Mouse (Mus musculus): ENCODE results near the gene Pex11b. TPM values are rescaled to one million over a fixed set of nuclear protein-coding genes. Genes with fewer than 3 reads are reported as not detected.
A peak's percentile ranks its signal among the peaks of the same experiment; 100 is the strongest.
"Not testable (repeated sequence)": the region's sequence is repeated elsewhere in the genome, so short reads cannot be mapped to it uniquely, and the experiment has no call there.

The Pex11b gene
- total and polyA plus RNA-seq, 3 experiments = 31.8 to 48.4 (median 42.3) TPM

- DNase-seq = no peak
Measured at GRCm38 (mm10) chr3:96617941-96618340, 17.2 kb upstream of the Pex11b start.

GRCm38 (mm10) chr3:96623201-96623600, 12.0 kb upstream of the Pex11b start:
- no peak for DNase-seq

- DNase-seq = peak; percentile 96
Measured at GRCm38 (mm10) chr3:96629729-96630600, 5.2 kb upstream of the Pex11b start, which contains the start of gene Rbm8a. TSS of gene Rbm8a (plus strand) at chr3:96629933.

GRCm38 (mm10) chr3:96632058-96632457, 3.1 kb upstream of the Pex11b start:
- no peak for DNase-seq

GRCm38 (mm10) chr3:96634015-96634414, 1.2 kb upstream of the Pex11b start:
- DNase-seq = no peak

DNA sequence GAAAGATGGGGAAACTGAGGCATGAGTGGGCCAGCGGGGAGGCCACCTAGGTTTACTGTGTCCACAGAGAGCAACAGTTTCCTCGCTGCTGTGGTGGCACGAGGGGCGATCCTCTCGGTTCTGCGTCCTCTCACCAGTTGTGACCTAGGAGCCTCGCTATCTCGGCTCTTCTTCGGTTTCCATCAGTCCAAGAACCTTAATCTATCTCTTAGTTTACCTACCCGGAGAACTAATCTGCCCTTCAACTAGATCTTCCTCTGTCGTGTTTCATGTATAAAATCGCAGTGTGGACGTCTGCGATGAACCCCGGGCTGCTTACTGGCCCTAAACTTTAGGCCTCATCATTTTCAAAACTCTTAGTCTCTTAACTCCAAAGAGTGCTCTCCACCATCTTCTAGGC, 730 bp downstream of the Pex11b start:
- no peak for DNase-seq

DNA sequence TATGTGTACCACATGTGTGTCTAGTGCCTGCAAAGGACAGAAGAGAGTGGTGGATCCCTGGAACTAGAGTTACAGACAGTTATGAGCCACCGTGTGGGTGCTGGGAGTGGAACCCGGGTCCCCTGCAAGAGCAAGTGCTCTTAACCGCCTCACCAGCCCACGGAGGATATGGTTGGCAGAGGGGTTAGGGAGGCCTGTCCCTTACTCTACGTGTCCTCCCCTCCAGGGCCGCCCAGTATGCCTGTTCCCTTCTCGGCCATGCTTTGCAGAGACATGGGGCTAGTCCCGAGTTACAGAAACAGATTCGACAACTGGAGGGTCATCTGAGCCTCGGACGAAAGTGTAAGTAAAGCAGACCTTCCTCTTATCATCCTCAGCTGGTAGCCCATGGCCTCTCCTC, 1.3 kb downstream of the Pex11b start:
- DNase-seq = no peak

GRCm38 (mm10) chr3:96639219-96639618, 4.0 kb downstream of the Pex11b start:
- peak; percentile 68 for DNase-seq

GRCm38 (mm10) chr3:96645018-96645649, 10.0 kb downstream of the Pex11b start, which contains the start of gene Itga10:
TSS of gene Itga10 (plus strand) at chr3:96645584.
- peak; percentile 25 for DNase-seq

DNA sequence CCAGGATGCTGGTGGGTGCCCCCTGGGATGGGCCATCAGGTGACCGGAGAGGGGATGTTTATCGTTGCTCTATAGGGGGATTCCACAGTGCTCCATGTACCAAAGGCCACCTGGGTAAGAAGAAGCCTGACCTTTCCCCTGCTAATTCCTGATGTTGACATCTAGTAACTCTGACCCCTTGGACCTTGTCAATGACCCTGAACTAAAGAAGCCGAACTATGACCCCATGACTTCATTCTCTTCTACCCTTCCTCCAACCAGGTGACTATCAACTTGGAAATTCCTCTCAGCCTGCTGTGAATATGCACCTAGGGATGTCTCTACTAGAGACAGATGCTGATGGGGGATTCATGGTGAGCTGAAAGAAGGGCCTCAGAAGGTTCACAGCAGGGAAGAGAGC, 12.2 kb downstream of the Pex11b start:
- DNase-seq = no peak

GRCm38 (mm10) chr3:96660901-96661300, 25.7 kb downstream of the Pex11b start:
- no peak for DNase-seq

- no peak for DNase-seq
Measured at GRCm38 (mm10) chr3:96662731-96663316, 27.6 kb downstream of the Pex11b start.

DNA sequence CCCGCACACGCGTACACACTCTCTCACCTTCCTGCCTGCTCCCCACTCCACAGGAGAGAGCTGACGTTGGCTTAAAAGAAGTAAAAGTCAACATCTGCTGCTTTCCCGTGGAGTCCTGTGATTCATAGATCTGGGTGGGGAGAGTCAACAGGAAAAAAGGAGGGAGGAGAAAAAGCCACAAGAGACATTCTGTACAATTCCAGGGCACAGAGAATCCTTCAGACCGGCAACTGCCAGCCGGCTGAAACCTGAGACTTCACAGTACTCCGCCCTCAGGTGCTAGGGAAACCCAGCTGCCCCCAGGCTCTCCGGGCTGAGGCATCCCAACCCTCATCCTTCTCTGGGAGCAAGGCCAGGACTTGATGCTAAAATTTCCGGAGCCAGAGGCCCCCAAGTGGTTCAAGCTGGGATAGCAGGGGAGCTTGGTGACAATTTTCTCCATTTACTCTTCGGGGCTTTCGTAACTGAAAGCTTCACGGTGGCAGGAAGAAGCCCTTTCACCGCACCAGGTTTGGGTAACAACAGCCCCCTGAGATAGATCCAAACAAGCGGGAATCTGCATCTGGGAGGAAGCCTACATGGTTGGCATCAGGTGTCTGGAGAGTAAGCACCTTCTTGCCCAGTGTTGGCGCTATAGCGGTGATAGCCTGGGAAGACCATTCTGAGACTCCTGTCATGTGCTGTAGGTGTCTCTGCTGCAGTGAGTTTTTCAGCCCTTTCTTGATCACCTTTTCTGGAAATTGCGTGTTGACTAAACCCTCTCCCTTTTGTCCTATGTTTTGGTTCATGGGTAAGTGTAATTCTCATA, 28.5 kb downstream of the Pex11b start:
- peak; percentile 85 for DNase-seq

DNA sequence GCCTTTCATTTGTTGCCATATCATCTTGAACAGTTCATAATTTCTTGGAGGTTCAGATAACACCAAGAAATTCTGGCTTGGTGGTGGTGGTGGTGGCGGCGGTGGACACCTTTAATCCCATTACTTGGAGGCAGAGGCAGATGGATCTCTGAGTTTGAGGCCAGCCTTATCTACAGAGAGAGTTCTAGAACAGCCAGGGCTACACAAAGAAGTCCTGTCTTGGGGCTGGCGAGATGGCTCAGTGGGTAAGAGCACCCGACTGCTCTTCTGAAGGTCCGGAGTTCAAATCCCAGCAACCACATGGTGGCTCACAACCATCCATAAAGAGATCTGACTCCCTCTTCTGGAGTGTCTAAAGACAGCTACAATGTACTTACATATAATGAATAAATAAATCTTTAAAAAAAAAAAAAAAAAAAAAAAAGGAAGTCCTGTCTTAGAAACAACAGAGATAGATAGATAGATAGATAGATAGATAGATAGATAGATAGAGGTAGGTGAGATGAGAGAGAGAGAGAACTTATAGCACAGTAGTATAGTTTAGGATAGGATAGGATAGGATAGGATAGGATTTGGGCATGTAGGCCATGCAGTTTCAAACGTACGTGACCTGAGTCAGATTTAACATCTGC, 30.7 kb downstream of the Pex11b start:
- DNase-seq = not testable (repeated sequence)

GRCm38 (mm10) chr3:96666916-96667315, 31.7 kb downstream of the Pex11b start:
- DNase-seq = no peak

GRCm38 (mm10) chr3:96667316-96667715, 32.1 kb downstream of the Pex11b start:
- DNase-seq = peak; percentile 53

DNA sequence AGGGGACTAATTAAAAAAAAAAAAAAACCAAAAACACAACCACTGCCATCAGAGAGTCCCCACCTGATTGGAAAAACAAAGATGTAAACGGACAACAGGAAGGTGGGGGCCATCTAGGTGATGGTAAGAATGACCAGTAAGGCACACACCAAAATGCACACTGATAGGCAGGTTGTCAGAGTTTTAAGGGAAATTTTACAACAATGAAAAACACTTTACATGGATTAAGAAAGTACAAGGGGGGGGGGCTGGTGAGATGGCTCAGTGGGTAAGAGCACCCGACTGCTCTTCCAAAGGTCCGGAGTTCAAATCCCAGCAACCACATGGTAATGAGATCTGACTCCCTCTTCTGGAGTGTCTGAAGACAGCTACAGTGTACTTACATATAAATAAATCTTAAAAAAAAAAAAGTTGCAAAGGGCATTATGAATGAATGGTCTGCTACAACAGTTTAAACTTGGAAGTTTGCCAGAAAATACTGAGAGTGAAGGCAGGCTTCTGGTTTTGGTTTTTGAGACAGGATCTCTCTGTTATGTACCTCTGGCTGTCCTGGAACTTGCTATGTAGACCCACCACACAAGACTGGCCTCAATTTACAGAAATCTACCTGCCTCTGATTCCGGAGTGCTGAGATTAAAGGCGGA, 33.4 kb downstream of the Pex11b start:
- DNase-seq = no peak

- peak; percentile 90 for DNase-seq
Measured at GRCm38 (mm10) chr3:96669727-96670468, 34.7 kb downstream of the Pex11b start, which contains the start of gene Ankrd35. TSS of gene Ankrd35 (plus strand) at chr3:96670131.

GRCm38 (mm10) chr3:96671519-96671918, 36.3 kb downstream of the Pex11b start:
- DNase-seq = no peak

GRCm38 (mm10) chr3:96673514-96673913, 38.3 kb downstream of the Pex11b start:
- DNase-seq = no peak

Measured in adrenal gland, adult 2 months (tissue).